Mouse (Mus musculus): ENCODE data around the gene Fut1. TPM values are rescaled to one million over a fixed set of nuclear protein-coding genes. Genes with fewer than 3 reads are reported as not detected.

Gene Fut1
- total RNA-seq (2023), result not detected

GRCm38 (mm10) chr7:45617042-45617695 lies at the start of gene Fut1:
TSS of gene Fut1 (plus strand) at chr7:45617289.

GRCm38 (mm10) chr7:45570103-45570741 lies 46.9 kb upstream of the Fut1 start, which contains the start of gene Bcat2:
TSS of gene Bcat2 (plus strand) at chr7:45570153.

DNA sequence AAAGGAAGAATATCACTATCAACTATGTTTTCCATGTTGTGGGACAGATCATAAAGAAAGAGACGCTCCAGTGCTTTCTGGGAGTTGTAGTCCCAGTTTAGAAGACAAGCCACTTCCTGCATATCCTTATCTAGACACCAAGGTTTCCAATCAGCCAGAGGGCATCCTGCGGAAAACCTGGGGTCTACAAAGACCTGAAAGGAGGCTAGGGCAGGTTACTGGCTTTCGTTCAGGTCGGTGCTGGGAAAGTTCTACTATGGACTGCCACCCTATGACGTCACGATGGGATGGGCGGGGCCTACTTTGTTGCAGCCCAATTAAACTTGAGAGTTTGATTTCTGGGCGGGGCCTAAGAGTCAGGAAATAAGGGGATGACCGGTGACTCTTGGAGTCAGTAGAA lies 4.4 kb downstream of the Fut1 start, which contains the start of gene Izumo1:
Gene Izumo1, plus strand, starts transcription at position 369 of the 400 bp plus-strand sequence.

DNA sequence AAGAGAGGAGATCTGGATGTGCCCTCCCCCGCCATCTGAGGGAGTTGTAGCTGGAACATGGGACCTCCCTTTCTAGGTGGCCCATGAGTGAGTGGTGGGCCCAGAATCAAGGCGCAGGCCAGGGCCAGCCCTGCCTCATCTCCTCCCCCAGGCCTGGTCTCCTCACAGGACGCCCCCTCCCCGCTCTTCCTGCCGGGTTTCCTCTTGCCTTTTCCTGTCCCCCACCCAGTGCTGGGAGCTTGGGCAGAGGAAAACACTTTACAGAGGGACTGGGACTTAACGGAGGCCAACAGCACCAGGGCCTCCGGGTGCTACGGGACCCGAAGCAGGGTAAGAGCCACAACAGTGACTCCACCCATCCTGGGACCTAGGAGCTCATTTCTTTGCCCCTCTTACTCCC lies 10.2 kb downstream of the Fut1 start, which contains the start of gene Rasip1:
Gene Rasip1, plus strand, starts transcription at position 228 of the 400 bp plus-strand sequence.

GRCm38 (mm10) chr7:45639561-45640027 lies 22.5 kb downstream of the Fut1 start, which contains the start of gene Mamstr:
TSS of gene Mamstr (plus strand) at chr7:45639977.

GRCm38 (mm10) chr7:45666161-45666560 lies 49.1 kb downstream of the Fut1 start, which contains the start of gene Fut2:
TSS of gene Fut2 (minus strand) at chr7:45666394.

Other genes starting within 250 kb of the Fut1 start
- not detected for gene Lin7b, start 246.7 kb upstream of the Fut1 start, total RNA-seq (2023)
- 100 to 1,000 TPM; 372 to 402 TPM for gene Snrnp70, start 221.5 kb upstream of the Fut1 start, total RNA-seq (2023)
- gene Kcna7, start 211.6 kb upstream of the Fut1 start, total RNA-seq (2023), result not detected
- gene Ntf5, start 203.6 kb upstream of the Fut1 start, total RNA-seq (2023), result not detected
- not detected for gene Lhb, start 196.5 kb upstream of the Fut1 start, total RNA-seq (2023)
- 10 to 100 TPM in 1 of 2 experiments, 1 to 10 TPM in 1; 7.7 to 10.9 TPM for gene Gys1, start 182.4 kb upstream of the Fut1 start, total RNA-seq (2023)
- 10 to 100 TPM; 27.3 to 29.0 TPM for gene Ruvbl2, start 179.2 kb upstream of the Fut1 start, total RNA-seq (2023)
- 1,000 to 10,000 TPM; 2,883 to 3,990 TPM for gene Ftl1, start 157.4 kb upstream of the Fut1 start, total RNA-seq (2023)
- gene Bax, start 150.4 kb upstream of the Fut1 start, total RNA-seq (2023), result 100 to 1,000 TPM; 111 to 121 TPM
- not detected for gene Tulp2, start 135.4 kb upstream of the Fut1 start, total RNA-seq (2023)
- 1 to 10 TPM; 1.3 to 1.7 TPM for gene Gm45808, start 130.5 kb upstream of the Fut1 start, total RNA-seq (2023)
- 10 to 100 TPM; 10.4 to 11.5 TPM for gene Dhdh, start 128.5 kb upstream of the Fut1 start, total RNA-seq (2023)
- 100 to 1,000 TPM; 153 to 162 TPM for gene Nucb1, start 106.9 kb upstream of the Fut1 start, total RNA-seq (2023)
- gene Ppp1r15a, start 91.0 kb upstream of the Fut1 start, total RNA-seq (2023), result 100 to 1,000 TPM; 820 to 877 TPM
- under 1 TPM; 0.71 to 0.79 TPM for gene Plekha4, start 91.0 kb upstream of the Fut1 start, total RNA-seq (2023)
- gene Hsd17b14, start 62.4 kb upstream of the Fut1 start, total RNA-seq (2023), result under 1 TPM in 1 of 2 experiments, not detected in 1; 0.39 TPM
- 10 to 100 TPM; 64.9 to 67.0 TPM for gene Bcat2, start 47.1 kb upstream of the Fut1 start, total RNA-seq (2023)
- not detected for gene Fgf21, start 1.8 kb upstream of the Fut1 start, total RNA-seq (2023)
- under 1 TPM in 1 of 2 experiments, not detected in 1; 0.36 TPM for gene Izumo1, start 4.5 kb downstream of the Fut1 start, total RNA-seq (2023)
- under 1 TPM; 0.45 to 0.49 TPM for gene Rasip1, start 10.2 kb downstream of the Fut1 start, total RNA-seq (2023)
- not detected for gene Mamstr, start 22.7 kb downstream of the Fut1 start, total RNA-seq (2023)
- gene Fut2, start 49.1 kb downstream of the Fut1 start, total RNA-seq (2023), result not detected
- not detected for gene Ntn5, start 66.7 kb downstream of the Fut1 start, total RNA-seq (2023)
- gene Sec1, start 77.1 kb downstream of the Fut1 start, total RNA-seq (2023), result not detected
- gene Car11, start 82.6 kb downstream of the Fut1 start, total RNA-seq (2023), result not detected
- gene Dbp, start 87.8 kb downstream of the Fut1 start, total RNA-seq (2023), result 10 to 100 TPM in 1 of 2 experiments, 1 to 10 TPM in 1; 8.5 to 11.4 TPM
- gene Rpl18, start 98.2 kb downstream of the Fut1 start, total RNA-seq (2023), result 1,000 to 10,000 TPM; 1,433 to 1,476 TPM
- 10 to 100 TPM; 48.8 to 50.4 TPM for gene Sphk2, start 100.7 kb downstream of the Fut1 start, total RNA-seq (2023)
- gene Fam83e, start 103.9 kb downstream of the Fut1 start, total RNA-seq (2023), result under 1 TPM; 0.58 to 0.67 TPM
- gene Spaca4, start 108.5 kb downstream of the Fut1 start, total RNA-seq (2023), result not detected
- gene Lmtk3, start 166.4 kb downstream of the Fut1 start, total RNA-seq (2023), result not detected
- under 1 TPM in 1 of 2 experiments, not detected in 1; 0.46 TPM for gene Sult2b1, start 167.4 kb downstream of the Fut1 start, total RNA-seq (2023)
- gene Cyth2, start 197.3 kb downstream of the Fut1 start, total RNA-seq (2023), result 100 to 1,000 TPM; 104 to 114 TPM
- gene Kcnj14, start 207.5 kb downstream of the Fut1 start, total RNA-seq (2023), result under 1 TPM; 0.58 to 0.88 TPM
- 1 to 10 TPM; 9.1 to 9.8 TPM for gene Grwd1, start 213.7 kb downstream of the Fut1 start, total RNA-seq (2023)

Measured in monocyte, adult 59 days (primary cell).